ENCODE assay signal across 9 mouse cellular contexts in genomic region chr8:88635474-88636397, GRCm38 (mm10). TPM values are rescaled to one million over a fixed set of nuclear protein-coding genes. Genes with fewer than 3 reads are reported as not detected.
A peak's percentile ranks its signal among the peaks of the same experiment; 100 is the strongest.
DNase-seq lines count a peak whose midpoint lies in the region; TF ChIP-seq lines count a peak whose summit lies in the region.
"Had no signal": no experiment of that assay in that cellular context is flagged by ENCODE, and none has a peak within 500 bp of the region (broad histone marks: within the 10 kb centered on the region; RNA-seq: fewer than 3 reads in every experiment).

TSS of gene Snx20 (minus strand) at chr8:88636128.

- H3K36me3 ChIP-seq in heart, adult 2 months (ENCODE audit: control insufficient read depth, insufficient read depth, low read length): no peaks in the 10 kb centered on the region
- no peaks in the 10 kb centered on the region for H3K36me3 ChIP-seq in heart, embryonic 10.5 days
- H3K36me3 ChIP-seq: embryonic facial prominence, embryonic 13.5 days had no signal

- peaks cover 10% of the 10 kb centered on the region for H3K4me1 ChIP-seq in heart, adult 2 months (ENCODE audit: control insufficient read depth, insufficient read depth, low read length)
- peaks cover 13% of the 10 kb centered on the region; the same call in 1 of the 2 replicates for H3K4me1 ChIP-seq in heart, embryonic 10.5 days

- no peak within 1 kb of the TSS for H3K9ac ChIP-seq in heart, adult 2 months (ENCODE audit: low read depth, low read length)
- H3K9ac ChIP-seq: embryonic facial prominence, embryonic 13.5 days had no signal

- H3K27ac ChIP-seq in heart, adult 2 months: peak within 1 kb of the TSS; percentile 29
- no peak within 1 kb of the TSS; the same call in none of the 2 replicates for H3K27ac ChIP-seq in heart, embryonic 10.5 days
- H3K27ac ChIP-seq: embryonic facial prominence, embryonic 13.5 days had no signal

- no peaks in the 10 kb centered on the region for H3K27me3 ChIP-seq in heart, adult 2 months (ENCODE audit: control insufficient read depth, insufficient read depth, low read length)
- peaks cover 10% of the 10 kb centered on the region; the same call in 1 of the 2 replicates for H3K27me3 ChIP-seq in heart, embryonic 10.5 days (ENCODE audit: insufficient read depth, poor library complexity, severe bottlenecking)
- H3K27me3 ChIP-seq: embryonic facial prominence, embryonic 13.5 days had no signal

- TF ChIP-seq CTCF in heart, adult 2 months (IDR thresholded peaks at IDR 0.05): no peak

- peak; percentile 48 to 66 for DNase-seq in heart, adult 2 months
- DNase-seq in heart, embryonic 10.5 days (ENCODE audit: low spot score): no peak
- DNase-seq in induced T-regulatory cell, adult 2 months (ENCODE audit: low read depth): peak; percentile 93
- DNase-seq in lung, postnatal 4 days: peak; percentile 44 to 64
- DNase-seq in thymus, postnatal 0 days (ENCODE audit: low spot score): peak; percentile 70
- no peak for DNase-seq in right cerebral cortex, adult 18-20 months
- DNase-seq in kidney, postnatal 36 days: no peak
- DNase-seq in gastrocnemius, postnatal 25 days: no peak

- TF ChIP-seq EP300 in heart, adult 2 months (IDR thresholded peaks at IDR 0.05; ENCODE audit: insufficient read depth, low read depth, low read length): no peak

- H3K9me3 ChIP-seq in heart, embryonic 10.5 days: no peaks in the 10 kb centered on the region
- H3K9me3 ChIP-seq: embryonic facial prominence, embryonic 13.5 days had no signal

- WGBS in heart, adult 2 months: 63% methylated on average over 14 of the region's 14 CpGs
- WGBS in heart, embryonic 10.5 days: 80% methylated on average over 14 of the region's 14 CpGs

- TF ChIP-seq POLR2A in heart, adult 2 months (IDR thresholded peaks at IDR 0.05; ENCODE audit: insufficient read depth, low read depth, low read length): no peak

- H3K4me3 ChIP-seq in heart, adult 2 months: no peak within 1 kb of the TSS
- no peak within 1 kb of the TSS for H3K4me3 ChIP-seq in heart, embryonic 10.5 days
- H3K4me3 ChIP-seq: embryonic facial prominence, embryonic 13.5 days had no signal

- H3K79me2 ChIP-seq in heart, adult 2 months (replicated peaks; ENCODE audit: control insufficient read depth, insufficient read depth, low read length): no peaks in the 10 kb centered on the region

- intact Hi-C loops in heart, adult 2 months (cut with DNase I): no loop called here

RNA-seq across cellular contexts. Expression of gene Snx20, which starts in this region (rescaled TPM):
- 1 to 10 TPM; 1.0 to 1.6 TPM for total RNA-seq in heart, adult 2 months (2021)
- 0.76 and 1.1 TPM in 2 replicates for polyA plus RNA-seq in heart, adult 2 months (2012; rRNA removed)
- 0.59 and 1.3 TPM in 2 replicates for polyA plus RNA-seq in heart, embryonic 10.5 days (2016; fragmentation: Nextera tagmentation; extraction: Ambion mirVana)
- 14.2 and 14.5 TPM in 2 replicates for polyA plus RNA-seq in thymus, postnatal 0 days (2015; fragmentation: Nextera tagmentation; extraction: Ambion mirVana)
- total RNA-seq in gastrocnemius, postnatal 25 days (2021): under 1 TPM; 0.18 to 0.38 TPM

Comparison
In these comparisons a context has a peak if more than half of its experiments do, and no peak if none do; other contexts are left out.
1. DNase-seq: peak in heart, adult 2 months (2 of 2), induced T-regulatory cell, adult 2 months (single experiment), lung, postnatal 4 days (2 of 2) and thymus, postnatal 0 days (single experiment); none in heart, embryonic 10.5 days (single experiment), right cerebral cortex, adult 18-20 months (single experiment), kidney, postnatal 36 days (0 of 2) and gastrocnemius, postnatal 25 days (single experiment).